Mouse (Mus musculus) testis, postnatal 10 days (tissue): ENCODE data around the gene Cdk8.
"Not testable (repeated sequence)": the region's sequence is repeated elsewhere in the genome, so short reads cannot be mapped to it uniquely, and the experiment has no call there.

ENCODE experiments used
- DNase-seq: peaks from one replicate; pipeline ENCODE4 v3.0.0; 2021; ENCODE audit warnings: low spot score

The Cdk8 gene

DNA sequence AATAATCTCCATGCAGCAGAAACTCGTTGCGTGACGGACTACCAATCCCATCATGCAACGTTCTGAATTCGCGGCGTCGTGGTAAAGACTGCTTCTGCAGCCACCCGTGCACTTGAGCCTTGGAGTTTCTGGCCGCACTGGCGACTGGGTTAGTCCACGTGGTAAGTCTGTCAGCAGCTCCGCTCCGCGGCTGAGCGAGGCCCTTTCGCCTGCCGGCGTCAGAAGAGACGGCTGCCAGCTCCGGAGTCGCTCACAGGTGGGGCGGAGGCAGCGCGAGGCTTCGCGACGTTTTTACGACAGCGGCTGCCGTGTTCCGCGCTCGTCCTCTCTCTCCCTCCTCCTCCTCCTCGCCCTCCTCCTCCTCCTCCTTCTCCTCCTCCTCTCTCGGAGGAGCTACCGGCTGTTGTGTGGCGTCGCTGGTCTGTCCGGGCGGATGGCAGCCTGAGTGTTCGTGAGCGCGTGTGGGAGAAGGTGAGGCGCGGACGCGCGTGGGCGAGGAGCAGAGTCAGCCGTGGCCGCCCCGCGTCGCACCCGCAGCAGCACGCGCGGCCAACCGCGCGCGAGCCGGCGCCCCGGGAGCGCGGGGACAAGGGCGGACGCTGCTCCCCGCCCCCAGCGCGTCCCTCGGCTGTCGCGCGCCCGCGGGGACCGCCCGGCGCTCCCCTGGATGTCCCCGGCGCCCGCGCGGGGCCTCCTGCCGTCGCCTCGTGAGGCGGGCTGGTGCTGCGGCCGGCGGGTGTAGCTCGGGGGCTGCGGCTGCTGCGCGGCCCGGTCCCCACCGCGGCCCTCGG, at the start of gene Cdk8:
Gene Cdk8, plus strand, starts transcription at position 367 of the 791 bp plus-strand sequence.
- peak; percentile 92 for DNase-seq

DNA sequence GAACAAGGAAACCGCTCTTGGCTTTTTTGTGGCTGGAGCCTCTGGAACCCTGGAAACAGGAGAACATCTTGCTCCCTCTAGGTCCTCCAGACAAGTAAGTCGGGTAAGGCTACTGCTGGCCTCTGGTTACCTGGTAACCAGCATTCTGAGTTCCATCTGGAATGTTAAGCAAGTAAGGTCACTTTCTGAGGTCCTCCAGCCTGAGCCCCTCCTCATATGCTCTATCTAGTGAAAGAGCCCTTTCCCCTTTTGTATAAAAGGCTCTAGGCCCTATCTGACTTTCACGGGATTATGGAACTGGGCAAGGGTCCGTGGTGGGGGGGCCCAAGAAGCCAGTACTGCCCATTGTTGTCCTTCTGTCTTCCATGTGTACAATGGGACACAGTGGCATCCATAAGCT, 45.8 kb upstream of the Cdk8 start, which contains the start of gene 1700001J03Rik:
Gene 1700001J03Rik, minus strand, starts transcription at position 101 of the 400 bp plus-strand sequence.
- not testable (repeated sequence) for DNase-seq

DNA sequence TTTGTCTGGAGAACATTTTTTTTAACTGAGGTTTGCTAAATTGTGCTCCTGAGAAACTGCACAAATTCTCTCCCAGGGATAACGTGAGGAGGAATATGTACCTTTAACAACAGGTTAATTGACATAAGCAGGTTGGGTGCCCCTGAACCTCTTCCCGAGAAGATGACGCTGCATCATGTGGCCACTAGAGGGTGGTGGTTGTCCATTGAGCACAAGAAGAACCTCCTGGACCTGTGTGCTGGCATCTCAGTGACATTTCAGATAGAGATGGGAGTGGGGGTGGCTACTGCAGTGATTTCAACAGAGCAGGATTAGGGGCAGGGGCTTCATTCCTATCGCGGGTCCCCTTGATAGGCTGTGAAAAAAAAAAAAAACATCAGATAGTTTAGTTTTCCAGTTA, 43.6 kb upstream of the Cdk8 start:
- peak; percentile 73 for DNase-seq

DNA sequence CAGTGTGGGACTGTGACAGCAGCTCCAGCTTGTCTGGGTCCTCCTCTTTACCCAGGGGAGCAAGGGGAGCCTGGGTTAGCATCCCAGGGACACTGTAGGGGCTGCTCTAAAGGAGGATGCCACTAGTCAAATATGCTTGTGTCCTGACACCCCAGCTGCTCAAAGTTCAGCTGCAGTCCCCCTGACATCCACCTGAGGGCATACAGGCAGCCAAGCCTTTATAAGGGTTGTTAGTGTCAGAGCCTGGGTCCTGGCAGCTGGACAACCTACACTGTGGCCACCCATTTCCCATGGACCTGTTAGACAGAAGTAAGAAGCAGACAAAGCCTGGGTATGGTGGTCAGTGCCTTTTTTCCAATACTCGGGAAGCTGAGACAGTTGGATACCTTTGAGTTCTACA, 42.9 kb upstream of the Cdk8 start:
- no peak for DNase-seq

DNA sequence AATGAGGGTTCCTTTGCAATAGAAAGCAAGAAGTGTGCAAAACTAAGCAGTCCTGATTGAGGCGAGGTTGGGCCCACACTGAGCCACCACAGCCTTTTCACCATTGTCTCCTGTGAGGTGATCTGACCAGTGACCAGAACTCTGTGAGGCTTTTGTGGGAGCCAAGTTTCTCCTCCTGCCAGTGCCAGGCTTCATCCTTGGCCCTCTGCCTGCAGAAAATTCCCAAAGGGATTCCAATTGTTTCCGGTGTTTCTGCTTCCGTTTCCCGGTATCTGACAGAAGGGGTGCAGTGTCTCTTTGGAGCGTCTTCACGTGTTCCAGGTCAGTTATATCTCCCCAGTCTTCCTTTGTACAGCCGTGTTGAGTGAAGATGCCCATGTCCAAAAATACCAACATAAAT, 42.3 kb upstream of the Cdk8 start:
- no peak for DNase-seq

DNA sequence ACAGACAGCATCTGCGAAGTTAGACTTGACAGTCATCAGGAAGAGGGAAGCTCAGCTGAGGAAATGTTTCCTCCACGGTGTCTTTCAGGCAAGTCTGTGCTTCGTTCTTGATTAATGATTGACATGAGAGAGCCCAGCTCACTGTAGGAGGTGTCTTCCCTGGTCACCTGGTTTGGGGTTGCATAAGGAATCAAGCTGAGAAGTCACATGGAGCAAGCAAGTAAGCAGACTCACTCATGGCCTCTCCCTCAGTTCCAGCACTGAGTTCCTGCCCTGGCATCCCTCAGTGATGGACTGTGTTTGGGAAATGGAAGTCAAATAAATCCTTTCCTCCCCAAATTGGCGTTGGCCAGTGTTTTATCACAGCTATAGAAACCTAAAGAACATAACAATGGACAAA, 40.9 kb upstream of the Cdk8 start:
- DNase-seq, result no peak

DNA sequence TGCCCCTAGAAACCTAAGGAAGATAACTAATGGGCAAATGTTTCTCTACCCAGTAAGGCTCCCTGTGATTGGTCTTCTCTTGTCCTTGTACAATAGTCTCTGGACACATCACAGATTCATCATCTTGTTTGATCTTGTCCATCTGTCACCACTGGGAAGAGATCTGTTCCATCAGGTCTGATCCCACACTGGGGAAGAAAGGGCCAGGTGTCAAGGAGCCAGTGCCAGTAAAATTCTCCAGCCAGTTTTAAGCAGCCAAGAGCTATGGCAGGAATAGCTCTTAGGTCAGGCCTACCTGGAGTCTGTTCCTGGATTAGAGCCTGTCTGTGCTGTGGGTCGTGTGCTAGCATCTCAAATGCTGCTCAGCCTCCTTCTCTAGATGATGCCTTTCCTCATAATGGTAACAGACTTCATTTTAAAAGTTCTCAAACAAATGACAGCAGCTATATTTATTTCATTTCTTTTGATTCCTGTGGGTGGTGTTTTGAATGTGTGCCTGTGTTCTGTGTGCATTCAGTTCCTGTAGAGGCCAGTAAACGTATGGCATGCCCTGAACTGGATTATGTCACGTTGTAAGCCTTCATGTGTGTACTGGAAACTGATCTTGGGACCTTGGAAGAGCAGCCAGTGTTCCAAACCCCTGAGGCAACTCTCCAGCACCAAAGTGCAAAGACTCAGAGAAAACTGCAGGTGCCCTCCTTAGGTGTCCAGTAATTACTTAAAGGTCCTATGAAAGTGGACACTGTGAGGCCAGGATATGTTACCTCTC, 40.3 kb upstream of the Cdk8 start:
- no peak for DNase-seq

DNA sequence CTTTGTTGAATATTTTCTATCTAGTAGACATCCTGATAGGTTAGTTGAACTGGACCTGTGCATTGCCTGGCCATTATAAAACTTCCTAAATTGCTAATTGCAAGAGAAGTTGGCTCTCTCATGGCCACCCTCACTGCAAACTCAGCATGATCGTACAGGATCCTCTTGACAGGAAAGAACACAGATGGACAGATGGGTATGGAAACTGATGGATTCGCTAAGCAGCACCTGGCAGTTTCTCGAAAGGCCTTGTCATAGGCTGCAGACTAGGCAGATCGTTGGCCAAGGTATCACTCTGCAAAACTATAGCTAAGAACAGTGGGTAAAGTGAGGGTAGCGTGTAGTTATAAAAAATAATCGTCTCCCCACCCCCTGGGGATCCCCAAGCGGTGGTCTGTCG, 37.7 kb upstream of the Cdk8 start:
- DNase-seq, result no peak

DNA sequence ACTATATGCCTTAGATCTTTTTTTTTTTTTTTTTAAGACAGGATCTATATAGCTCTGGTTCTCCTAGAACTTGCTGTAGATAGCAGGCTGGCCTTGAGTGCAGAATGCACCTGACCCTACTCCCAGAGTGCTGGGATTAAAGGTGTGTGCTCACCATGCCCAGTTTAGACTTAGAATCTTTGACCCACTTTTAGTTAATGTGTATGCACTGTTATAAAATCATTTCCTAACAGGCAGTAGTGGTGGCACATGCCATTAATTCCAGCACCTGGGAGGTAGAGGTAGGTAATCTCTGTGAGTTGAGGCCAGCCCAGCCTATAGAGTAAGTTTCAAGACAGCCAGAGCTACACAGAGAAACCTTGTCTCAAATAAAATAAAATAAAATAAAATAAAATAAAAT, 32.0 kb upstream of the Cdk8 start:
- no peak for DNase-seq

DNA sequence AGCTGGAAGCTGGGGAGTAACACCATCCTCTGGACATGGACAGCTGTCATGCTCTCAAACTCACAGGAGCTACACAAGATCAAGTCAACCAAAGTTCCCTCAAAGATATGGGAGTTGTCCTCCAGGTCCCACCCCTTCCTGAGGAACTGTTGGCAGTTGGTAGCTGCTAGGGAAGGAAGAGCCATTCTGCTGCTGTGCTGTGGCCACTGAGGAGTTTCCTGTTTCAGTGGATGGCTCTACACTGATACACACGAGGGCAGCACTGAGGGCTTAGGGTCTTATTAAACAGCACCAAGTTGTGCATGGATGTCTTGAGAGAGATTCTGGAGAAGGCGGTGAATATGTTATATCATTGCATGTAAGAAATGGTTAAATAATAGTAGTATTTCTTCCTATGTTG, 31.5 kb upstream of the Cdk8 start:
- no peak for DNase-seq

DNA sequence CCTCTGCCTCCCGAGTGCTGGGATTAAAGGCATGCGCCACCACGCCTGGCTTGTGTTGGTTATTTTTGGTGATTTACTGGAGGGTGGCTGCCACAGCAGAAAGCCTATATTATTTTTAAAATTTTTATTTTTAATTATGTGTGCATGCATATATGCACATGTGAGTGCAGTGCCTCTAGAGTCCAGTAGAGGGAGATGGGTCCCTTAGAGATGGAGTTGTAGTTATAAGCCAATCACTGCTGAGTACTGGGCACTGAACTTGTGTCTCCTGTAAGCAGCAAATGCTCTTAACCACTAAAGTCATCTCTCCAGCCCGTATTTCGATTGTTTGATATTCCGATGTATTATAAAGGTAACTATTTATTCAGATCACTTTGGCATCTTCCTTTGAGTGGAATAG, 30.4 kb upstream of the Cdk8 start:
- DNase-seq, result no peak

DNA sequence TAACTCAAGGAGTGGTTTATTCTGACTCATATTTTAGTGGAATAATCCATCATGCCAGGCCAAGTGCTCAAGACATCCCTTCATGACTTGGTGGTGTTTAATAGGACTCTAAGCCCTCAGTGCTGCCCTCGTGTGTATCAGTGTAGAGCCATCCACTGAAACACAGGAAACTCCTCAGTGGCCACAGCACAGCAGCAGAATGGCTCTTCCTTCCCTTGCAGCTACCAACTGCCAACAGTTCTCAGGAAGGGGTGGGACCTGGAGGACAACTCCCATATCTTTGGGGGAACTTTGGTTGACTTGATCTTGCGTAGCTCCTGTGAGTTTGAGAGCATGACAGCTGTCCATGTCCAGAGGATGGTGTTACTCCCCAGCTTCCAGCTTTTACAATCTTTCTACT, 27.1 kb upstream of the Cdk8 start:
- no peak for DNase-seq

DNA sequence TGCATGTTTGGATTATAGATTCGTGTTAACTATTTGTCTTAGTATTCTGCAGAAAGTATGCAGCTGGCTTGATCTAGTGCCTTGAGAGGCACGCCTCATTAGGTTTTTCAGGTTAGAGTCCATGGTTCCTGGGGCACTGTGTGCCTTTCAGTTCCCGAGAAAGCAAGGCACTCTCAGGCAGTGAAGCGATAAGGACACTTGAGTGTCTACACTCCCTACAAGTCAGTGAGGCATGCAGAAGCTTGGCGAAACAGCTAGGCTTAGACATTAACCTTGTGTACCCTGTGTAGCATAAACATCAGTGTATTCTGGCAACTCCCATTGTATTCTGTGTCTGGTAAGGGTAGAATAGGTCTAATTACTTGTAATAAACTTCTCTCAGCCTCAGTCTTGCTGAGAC, 25.5 kb upstream of the Cdk8 start:
- no peak for DNase-seq

DNA sequence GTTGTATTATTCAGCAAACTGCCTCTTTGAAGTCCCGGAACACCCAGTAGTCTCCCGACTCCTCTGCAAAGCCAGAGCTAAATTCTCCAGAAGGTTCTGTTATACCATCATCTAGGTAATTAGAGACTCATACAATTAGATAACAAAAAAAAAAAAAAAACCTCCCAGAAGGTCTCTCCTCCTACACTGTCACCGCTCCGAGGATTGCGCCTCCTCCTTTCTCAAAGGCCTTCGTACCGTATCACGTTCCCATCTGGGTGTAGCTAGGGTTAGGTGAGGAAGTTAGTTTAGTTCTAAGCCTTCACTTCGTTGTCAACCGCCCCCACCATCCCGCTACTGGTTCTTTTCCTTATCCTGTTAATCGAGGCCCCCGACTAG, 10.5 kb upstream of the Cdk8 start:
- no peak for DNase-seq

DNA sequence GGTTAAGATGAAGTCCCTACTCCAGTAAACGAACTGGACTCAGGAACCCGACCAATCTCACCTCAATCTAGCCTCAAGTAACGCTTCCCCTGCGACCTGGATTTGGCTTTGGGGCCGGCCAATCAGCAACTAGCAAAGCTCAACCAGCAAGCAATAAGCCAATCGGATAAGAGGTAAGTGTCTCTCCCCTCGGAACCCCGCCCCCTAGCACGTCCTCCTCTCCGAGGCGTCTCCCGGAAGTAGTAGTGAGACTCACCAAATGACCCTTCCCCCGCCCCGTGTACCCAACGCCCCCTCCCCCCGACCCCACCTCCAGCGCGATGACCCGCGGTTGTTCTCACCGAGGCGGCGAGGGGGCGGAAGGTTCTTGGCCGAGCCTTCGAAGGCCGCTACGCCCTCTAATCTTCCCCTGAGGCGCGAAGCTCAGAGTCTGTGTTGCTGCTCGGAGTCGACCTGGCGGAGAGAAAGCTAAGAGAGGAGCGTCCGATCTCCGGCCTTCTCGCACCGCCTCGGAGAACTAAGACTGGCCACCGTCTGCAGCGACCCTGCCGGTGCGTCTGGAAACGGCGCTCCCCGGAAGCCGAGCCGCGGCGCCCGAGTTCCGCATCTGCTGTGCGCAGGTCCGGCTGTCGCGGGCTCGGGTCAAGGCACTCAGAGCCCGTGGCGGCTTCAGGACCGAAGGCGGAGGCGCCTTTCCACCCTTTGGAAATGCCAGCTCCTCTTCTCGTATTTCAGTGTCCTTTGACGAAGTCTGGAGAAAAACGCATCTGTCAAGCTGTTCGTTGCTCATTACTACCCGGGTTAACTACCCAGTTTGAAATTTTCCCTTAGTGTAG, 9.9 kb upstream of the Cdk8 start, which contains the start of gene Rnf6:
Gene Rnf6, minus strand, starts transcription at position 677 of the 836 bp plus-strand sequence.
- peak; percentile 96 for DNase-seq

DNA sequence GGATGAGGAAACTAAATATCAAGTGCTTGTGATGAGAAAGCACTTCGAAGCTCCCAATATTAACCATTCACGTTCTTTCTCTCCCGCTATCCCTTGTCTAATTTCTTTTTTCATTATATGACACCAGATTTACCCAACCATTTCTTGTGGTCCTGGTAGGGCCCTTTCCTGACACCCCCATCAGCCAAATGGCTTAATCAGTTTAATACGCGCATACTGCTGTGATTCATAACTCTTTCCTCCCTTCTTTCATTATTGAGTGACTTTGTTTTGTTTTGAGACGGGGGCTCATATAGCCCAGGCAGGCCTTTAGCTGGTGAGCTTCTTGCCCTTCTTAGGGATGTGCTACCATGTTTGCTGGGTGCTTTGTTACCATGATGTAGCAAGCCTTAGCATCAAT, 9.3 kb upstream of the Cdk8 start:
- no peak for DNase-seq

DNA sequence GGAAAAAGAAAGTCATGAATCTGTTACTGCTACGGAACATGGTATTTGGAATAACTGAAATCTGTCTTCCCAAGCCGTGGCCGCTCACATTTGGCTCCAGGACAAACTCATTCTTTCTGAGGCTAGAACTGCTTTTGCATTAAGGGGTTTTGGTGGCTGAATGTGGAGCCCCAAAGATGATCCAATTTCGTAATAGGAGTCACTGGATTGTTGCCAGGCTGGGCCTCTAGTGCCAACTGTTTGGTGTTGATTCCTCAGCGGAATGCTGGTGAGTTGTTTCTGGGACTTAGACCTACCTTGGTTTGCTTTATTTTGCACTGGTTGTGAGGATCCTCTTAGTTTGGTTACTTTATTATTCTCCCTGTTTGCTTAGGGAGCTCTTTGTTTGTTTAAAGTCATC, 7.2 kb upstream of the Cdk8 start:
- DNase-seq, result no peak

DNA sequence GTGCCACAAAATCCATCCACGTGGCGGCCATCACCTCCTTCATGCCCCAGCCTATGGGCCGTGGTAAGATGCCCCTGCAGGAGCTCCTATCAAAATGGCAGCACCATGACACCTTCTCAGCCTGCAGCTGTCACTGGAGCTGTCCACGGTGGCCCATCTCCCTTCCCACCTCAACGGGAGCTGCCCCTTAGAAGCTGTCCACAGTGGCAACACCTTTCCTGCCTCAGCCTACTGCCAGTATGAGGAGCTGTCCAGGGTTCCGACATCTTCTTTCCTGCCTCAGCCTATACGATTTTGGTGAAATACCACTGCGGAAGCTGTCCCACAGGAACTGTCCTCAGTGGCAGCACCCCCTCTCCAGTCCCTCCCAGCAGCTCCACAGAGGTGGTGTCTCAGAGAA, 3.5 kb upstream of the Cdk8 start:
- DNase-seq, result no peak

DNA sequence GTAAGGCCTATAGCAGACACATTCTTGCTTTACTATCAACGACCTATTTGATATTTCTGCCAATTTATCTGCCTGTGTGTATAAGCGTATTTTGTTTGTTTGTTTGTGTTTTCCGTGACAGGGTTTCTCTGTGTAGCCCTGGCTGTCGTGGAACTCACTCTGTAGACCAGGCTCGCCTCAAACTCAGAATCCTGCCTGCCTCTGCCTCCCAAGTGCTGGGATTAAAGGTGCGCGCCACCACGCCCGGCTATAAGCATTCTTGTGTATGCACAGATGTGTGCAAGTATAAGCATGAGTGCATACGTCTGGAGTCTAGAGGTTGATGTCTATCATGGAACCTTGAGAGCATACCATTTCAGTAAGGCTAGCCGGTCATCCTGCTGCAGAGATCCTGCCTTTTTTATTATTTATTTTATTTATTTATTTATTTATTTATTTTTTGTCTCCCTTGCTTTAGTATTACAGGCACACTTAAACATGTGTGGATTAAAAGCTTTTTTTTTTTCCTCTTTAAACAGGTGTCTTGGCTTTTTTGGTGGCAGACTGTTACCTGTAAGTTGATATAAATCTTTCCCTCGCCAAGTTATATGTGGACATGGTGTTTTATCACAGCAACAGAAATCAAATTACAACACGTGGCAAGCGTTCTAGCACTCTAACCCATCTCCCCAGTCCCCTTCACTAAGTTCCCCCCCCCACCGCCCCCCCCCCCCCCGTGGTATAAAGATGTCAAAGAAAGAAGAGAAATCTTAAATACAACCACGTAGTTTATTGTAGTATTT, 970 bp upstream of the Cdk8 start:
- no peak for DNase-seq

DNA sequence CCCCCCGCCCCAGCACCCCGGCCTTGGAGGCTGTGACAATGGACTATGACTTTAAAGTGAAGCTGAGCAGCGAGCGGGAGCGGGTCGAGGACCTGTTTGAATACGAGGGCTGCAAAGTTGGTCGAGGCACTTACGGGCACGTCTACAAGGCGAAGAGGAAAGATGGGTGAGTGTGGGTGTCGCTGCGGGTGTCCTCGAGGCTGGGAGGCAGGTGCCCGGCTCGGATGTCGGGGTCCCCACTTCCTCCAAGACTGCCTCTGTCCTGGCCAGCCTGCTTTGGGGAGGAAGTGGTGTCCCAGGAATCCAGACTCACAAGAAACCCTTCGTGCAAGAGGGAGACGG, 596 bp downstream of the Cdk8 start:
- peak; percentile 50 for DNase-seq

DNA sequence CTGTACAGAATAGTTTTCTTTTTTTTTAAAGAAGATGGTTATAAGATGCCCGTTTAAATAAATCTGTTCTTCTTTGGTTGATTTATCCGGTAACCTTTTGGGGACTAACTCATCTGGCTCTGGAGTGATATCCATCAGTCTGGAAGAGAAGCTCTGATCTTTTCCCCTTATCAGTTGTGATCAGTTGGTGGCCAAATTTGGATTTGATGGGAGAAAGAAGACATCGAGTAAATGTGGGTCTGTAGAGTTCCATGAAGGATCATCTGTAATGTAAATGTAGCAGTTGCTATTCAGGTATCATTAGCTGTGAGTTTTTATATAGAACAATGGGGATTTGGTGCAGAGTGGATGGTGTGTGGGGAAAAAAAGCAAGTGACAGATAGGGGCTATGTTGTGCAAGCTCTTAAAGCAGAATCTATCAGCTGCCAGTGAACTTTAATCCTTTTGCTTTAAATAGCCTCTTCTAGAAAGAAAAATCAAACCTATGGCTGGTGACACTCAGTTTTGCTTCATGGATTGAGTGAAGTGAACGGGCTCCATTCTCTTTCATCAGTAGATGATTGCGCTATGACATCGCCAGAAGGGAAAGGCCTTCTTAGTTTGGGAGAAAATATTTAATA, 1.1 kb downstream of the Cdk8 start:
- no peak for DNase-seq
